Mouse (Mus musculus): ENCODE results near the gene Gm20765. TPM values are rescaled to one million over a fixed set of nuclear protein-coding genes. Genes with fewer than 3 reads are reported as not detected.

Gene Gm20765
- polyA plus RNA-seq, 1 experiment from 2014 or later = not detected

DNA sequence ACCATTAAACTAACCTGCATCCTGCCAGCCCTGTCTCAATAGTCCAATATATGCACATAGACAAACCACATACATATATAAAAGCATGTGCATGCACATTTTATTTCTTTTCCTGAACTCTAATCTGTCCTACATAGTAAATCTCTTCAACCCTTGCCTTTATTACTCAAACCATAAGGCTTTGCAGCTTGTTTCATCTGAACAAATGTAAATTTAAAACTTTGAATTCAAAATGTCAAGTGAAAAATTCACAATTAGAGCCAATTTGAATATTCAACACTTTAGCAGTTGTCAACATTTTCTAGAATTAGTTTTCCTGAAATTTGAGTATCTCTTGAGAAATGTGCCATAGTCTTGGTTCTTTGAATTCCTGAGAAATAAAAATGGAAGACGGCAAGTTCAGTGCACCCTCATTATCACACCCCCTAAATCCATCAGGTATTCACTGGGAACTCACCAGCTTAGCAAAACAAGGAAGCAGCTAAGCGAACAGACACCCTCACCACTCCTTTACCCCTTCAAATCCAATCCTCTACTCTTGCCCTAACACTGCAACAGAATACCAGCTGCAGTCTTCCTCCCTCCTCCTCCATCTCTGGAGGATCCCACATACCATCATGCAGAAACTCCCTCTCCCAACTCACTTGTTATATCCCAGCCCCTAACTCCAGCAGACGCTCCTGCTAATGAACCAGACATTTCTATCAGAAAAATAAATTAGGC, 25.1 kb downstream of the Gm20765 start:
- no peaks in the 10 kb centered on the region for H3K36me3 ChIP-seq (ENCODE audit: control insufficient read depth, insufficient read depth, low read length)
- H3K4me1 ChIP-seq (ENCODE audit: control insufficient read depth in 2 of 2, insufficient read depth in 2 of 2, low read length in 2 of 2) = no peaks in the 10 kb centered on the region
- no peak for ATAC-seq (ENCODE audit: insufficient number of reproducible peaks, insufficient read depth, low FRiP score, low read depth)
- H3K9me3 ChIP-seq (ENCODE audit: control insufficient read depth, low read length) = no peaks in the 10 kb centered on the region
- 60% methylated on average over 3 of the region's 3 CpGs for WGBS
- H3K9ac ChIP-seq (ENCODE audit: low read length) = no peak overlapping the region
- no peak overlapping the region for H3K27ac ChIP-seq (replicated peaks in 1 of 2; ENCODE audit: control insufficient read depth in 1 of 2, insufficient read depth in 1 of 2, low read depth in 2 of 2, low read length in 2 of 2)
- H3K27me3 ChIP-seq (ENCODE audit: control insufficient read depth, insufficient read depth, low read length) = no peaks in the 10 kb centered on the region
- no peak overlapping the region for H3K4me3 ChIP-seq (ENCODE audit: control insufficient read depth in 1 of 2, insufficient read depth in 1 of 2, low read depth in 1 of 2, low read length in 2 of 2)
- no peak overlapping the region for H3K4me2 ChIP-seq (ENCODE audit: low read length)

DNA sequence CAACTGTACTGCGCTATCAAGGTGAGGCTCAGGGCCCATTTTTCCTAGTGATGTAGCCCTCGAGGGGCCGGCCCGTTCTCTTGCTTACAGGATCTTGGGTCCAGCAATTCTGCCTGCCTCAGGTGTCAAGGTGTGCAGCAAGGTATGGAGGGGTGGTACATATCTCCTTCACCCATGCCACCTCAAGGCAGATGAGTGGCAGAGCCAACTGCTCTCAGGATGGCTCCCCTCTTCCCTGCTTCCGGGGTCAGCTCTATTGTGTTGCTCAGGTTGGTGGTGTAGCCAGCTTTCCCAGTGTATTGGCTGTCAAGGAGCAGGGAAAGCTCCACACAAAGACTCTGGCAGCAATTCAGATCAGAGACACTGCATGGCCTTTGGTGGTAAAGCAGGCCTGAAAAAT, 29.2 kb downstream of the Gm20765 start:
- Histone ChIP-seq H3K4me2 (ENCODE audit: low read length) (no peak overlapping the region), H3K27ac (replicated peaks in 1 of 2; ENCODE audit: control insufficient read depth in 1 of 2, insufficient read depth in 1 of 2, low read depth in 2 of 2, low read length in 2 of 2) (no peak overlapping the region), H3K36me3 (ENCODE audit: control insufficient read depth, insufficient read depth, low read length) (no peaks in the 10 kb centered on the region), H3K4me3 (ENCODE audit: control insufficient read depth in 1 of 2, insufficient read depth in 1 of 2, low read depth in 1 of 2, low read length in 2 of 2) (no peak overlapping the region), H3K9ac (ENCODE audit: low read length) (no peak overlapping the region), H3K27me3 (ENCODE audit: control insufficient read depth, insufficient read depth, low read length) (no peaks in the 10 kb centered on the region), H3K4me1 (ENCODE audit: control insufficient read depth in 2 of 2, insufficient read depth in 2 of 2, low read length in 2 of 2) (no peaks in the 10 kb centered on the region), H3K9me3 (ENCODE audit: control insufficient read depth, low read length) (no peaks in the 10 kb centered on the region)
- no peak for ATAC-seq (ENCODE audit: insufficient number of reproducible peaks, insufficient read depth, low FRiP score, low read depth)
- WGBS = 87% methylated on average over 5 of the region's 5 CpGs

DNA sequence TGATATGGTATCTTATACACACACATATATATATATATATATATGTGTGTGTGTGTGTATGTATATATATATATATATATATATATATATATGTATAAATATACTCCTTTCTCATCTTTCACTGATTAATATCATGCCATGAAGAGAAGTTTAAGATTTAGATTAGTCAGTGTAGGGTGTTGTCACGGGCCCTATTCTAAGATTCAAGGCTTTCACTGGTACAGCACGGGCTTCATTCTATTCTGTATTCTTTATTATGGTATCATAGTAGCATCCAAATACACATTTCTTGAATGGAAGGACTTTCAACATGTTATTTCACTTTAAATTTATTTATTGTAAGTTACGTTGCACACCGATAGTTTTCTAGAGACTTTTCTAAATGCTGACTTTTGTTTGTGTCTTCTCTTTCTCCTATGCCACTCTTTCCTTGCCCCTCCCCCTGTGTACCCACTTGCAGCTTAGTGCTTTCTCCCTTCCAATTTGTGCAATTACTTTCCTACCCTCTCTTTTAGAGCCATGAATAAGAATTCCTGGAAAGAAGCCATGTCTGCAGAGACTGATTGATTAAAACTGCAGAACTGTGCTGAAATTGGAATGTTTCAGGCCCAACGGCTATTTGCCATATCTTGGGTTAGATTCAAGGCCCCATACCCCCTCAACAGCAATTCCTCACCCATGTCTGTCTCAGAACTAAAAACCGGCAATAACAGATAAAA, 35.1 kb downstream of the Gm20765 start:
- no peak for ATAC-seq (ENCODE audit: insufficient number of reproducible peaks, insufficient read depth, low FRiP score, low read depth)
- H3K4me3 ChIP-seq (ENCODE audit: control insufficient read depth in 1 of 2, insufficient read depth in 1 of 2, low read depth in 1 of 2, low read length in 2 of 2) = no peak overlapping the region
- H3K9ac ChIP-seq (ENCODE audit: low read length) = no peak overlapping the region
- peaks cover 5% of the 10 kb centered on the region; the same call in 1 of the 2 replicates for H3K9me3 ChIP-seq (ENCODE audit: control insufficient read depth, low read length)
- no peak overlapping the region for H3K4me2 ChIP-seq (ENCODE audit: low read length)
- H3K27me3 ChIP-seq (ENCODE audit: control insufficient read depth, insufficient read depth, low read length) = no peaks in the 10 kb centered on the region
- no peaks in the 10 kb centered on the region for H3K4me1 ChIP-seq (ENCODE audit: control insufficient read depth in 2 of 2, insufficient read depth in 2 of 2, low read length in 2 of 2)
- no peaks in the 10 kb centered on the region for H3K36me3 ChIP-seq (ENCODE audit: control insufficient read depth, insufficient read depth, low read length)
- 72% methylated on average over 6 of the region's 6 CpGs for WGBS
- no peak overlapping the region for H3K27ac ChIP-seq (replicated peaks in 1 of 2; ENCODE audit: control insufficient read depth in 1 of 2, insufficient read depth in 1 of 2, low read depth in 2 of 2, low read length in 2 of 2)

Other genes starting within 250 kb of the Gm20765 start
- not detected in 2 replicates for gene Gm21293, start 42.5 kb upstream of the Gm20765 start, polyA plus RNA-seq (2014; fragmentation: Nextera tagmentation; extraction: Ambion mirVana)
- not detected in 2 replicates for gene Gm6763, start 34.0 kb upstream of the Gm20765 start, polyA plus RNA-seq (2014; fragmentation: Nextera tagmentation; extraction: Ambion mirVana)
- gene Gm8764, start 25.5 kb upstream of the Gm20765 start, polyA plus RNA-seq (2014; fragmentation: Nextera tagmentation; extraction: Ambion mirVana) = not detected in 2 replicates
- not detected in 2 replicates for gene Gm21304, start 17.0 kb upstream of the Gm20765 start, polyA plus RNA-seq (2014; fragmentation: Nextera tagmentation; extraction: Ambion mirVana)
- gene Gm21312, start 8.5 kb upstream of the Gm20765 start, polyA plus RNA-seq (2014; fragmentation: Nextera tagmentation; extraction: Ambion mirVana) = not detected in 2 replicates
- gene Gm4340, start 8.5 kb downstream of the Gm20765 start, polyA plus RNA-seq (2014; fragmentation: Nextera tagmentation; extraction: Ambion mirVana) = not detected in 2 replicates